31 mouse cellular contexts compared by ENCODE assay signal in genomic region chr17:93986932-93987331, GRCm38 (mm10).
DNase-seq lines count a peak whose midpoint lies in the region; ATAC-seq lines count a peak whose summit lies in the region.
"Had no signal": no experiment of that assay in that cellular context is flagged by ENCODE, and none has a peak within 500 bp of the region (broad histone marks: within the 10 kb centered on the region; RNA-seq: fewer than 3 reads in every experiment).

No protein-coding gene starts in this region.

- 0 out of 2 replicates have a peak, but pooled peaks have one; percentile 4 for ATAC-seq in kidney, embryonic 15.5 days (replicated peaks; ENCODE audit: low FRiP score)
- peak; percentile 59; the same call in 1 of the 2 replicates for ATAC-seq in midbrain, embryonic 12.5 days (ENCODE audit: low FRiP score, low read depth)
- ATAC-seq in midbrain, embryonic 15.5 days (replicated peaks): no peak
- 0 out of 2 replicates have a peak, but pooled peaks have one; percentile 14 for ATAC-seq in midbrain, embryonic 14.5 days (ENCODE audit: low FRiP score, low TSS enrichment)
- ATAC-seq: forebrain, embryonic 13.5 days; inflammation-experienced regulatory T-cells, adult 6 months; liver, embryonic 12.5 days had no signal

- no peak overlapping the region for H3K27ac ChIP-seq in kidney, embryonic 15.5 days
- H3K27ac ChIP-seq in midbrain, embryonic 12.5 days (replicated peaks): no peak overlapping the region
- no peak overlapping the region for H3K27ac ChIP-seq in midbrain, embryonic 15.5 days
- H3K27ac ChIP-seq in midbrain, embryonic 14.5 days (replicated peaks; ENCODE audit: low read depth, low read length): no peak overlapping the region
- H3K27ac ChIP-seq: embryonic facial prominence, embryonic 13.5 days; forebrain, embryonic 13.5 days; gastrocnemius, adult 2 months; hindbrain, embryonic 10.5 days; hindbrain, embryonic 15.5 days; layer of hippocampus, adult 2 months; left cerebral cortex, adult 2 months; limb, embryonic 12.5 days; liver, embryonic 12.5 days; neural tube, embryonic 12.5 days had no signal

- no peaks in the 10 kb centered on the region for H3K9me3 ChIP-seq in kidney, embryonic 15.5 days (replicated peaks)
- H3K9me3 ChIP-seq in midbrain, embryonic 12.5 days: no peaks in the 10 kb centered on the region
- H3K9me3 ChIP-seq in midbrain, embryonic 15.5 days: no peaks in the 10 kb centered on the region
- H3K9me3 ChIP-seq in midbrain, embryonic 14.5 days (ENCODE audit: control insufficient read depth, low read length): no peaks in the 10 kb centered on the region
- H3K9me3 ChIP-seq: embryonic facial prominence, embryonic 13.5 days; forebrain, embryonic 13.5 days; hindbrain, embryonic 10.5 days; hindbrain, embryonic 15.5 days; limb, embryonic 12.5 days; liver, embryonic 12.5 days; neural tube, embryonic 12.5 days had no signal

- no peaks in the 10 kb centered on the region for H3K36me3 ChIP-seq in kidney, embryonic 15.5 days
- H3K36me3 ChIP-seq in midbrain, embryonic 12.5 days: no peaks in the 10 kb centered on the region
- no peaks in the 10 kb centered on the region for H3K36me3 ChIP-seq in midbrain, embryonic 15.5 days (replicated peaks)
- H3K36me3 ChIP-seq in midbrain, embryonic 14.5 days (ENCODE audit: control insufficient read depth, insufficient read depth, low read length): no peaks in the 10 kb centered on the region
- H3K36me3 ChIP-seq: embryonic facial prominence, embryonic 13.5 days; hindbrain, embryonic 10.5 days; hindbrain, embryonic 15.5 days; limb, embryonic 12.5 days; liver, embryonic 12.5 days; neural tube, embryonic 12.5 days had no signal

- no peak for DNase-seq in kidney, postnatal 4 days
- no peak for DNase-seq in midbrain, embryonic 14.5 days
- DNase-seq in urinary bladder, postnatal 4 days (ENCODE audit: low spot score in 2 of 2): no peak
- DNase-seq: adrenal gland, postnatal 25 days; B cell, adult 2 months; cerebellum, adult 11-12 months; cerebellum, adult 9-11 months; gastrocnemius, adult 2 months; heart, postnatal 14 days; kidney, adult 11 months; kidney, postnatal 25 days; lung, adult 2 months; lung, postnatal 14 days; right cerebral cortex, adult 18-20 months; thymus, adult 2 months; thymus, postnatal 4 days had no signal

- H3K27me3 ChIP-seq in kidney, embryonic 15.5 days: no peaks in the 10 kb centered on the region
- no peaks in the 10 kb centered on the region for H3K27me3 ChIP-seq in midbrain, embryonic 12.5 days
- H3K27me3 ChIP-seq in midbrain, embryonic 15.5 days (replicated peaks): no peaks in the 10 kb centered on the region
- H3K27me3 ChIP-seq in midbrain, embryonic 14.5 days (ENCODE audit: control insufficient read depth, insufficient read depth, low read length): no peaks in the 10 kb centered on the region
- H3K27me3 ChIP-seq: embryonic facial prominence, embryonic 13.5 days; forebrain, embryonic 13.5 days; hindbrain, embryonic 15.5 days; limb, embryonic 12.5 days; liver, embryonic 12.5 days; neural tube, embryonic 12.5 days had no signal

- WGBS in kidney, embryonic 15.5 days: 98% methylated on average over 2 of the region's 2 CpGs
- 81% methylated on average over 2 of the region's 2 CpGs for WGBS in midbrain, embryonic 12.5 days
- WGBS in midbrain, embryonic 15.5 days: 87% methylated on average over 2 of the region's 2 CpGs
- 88% methylated on average over 2 of the region's 2 CpGs for WGBS in midbrain, embryonic 14.5 days

- no peak overlapping the region for H3K4me3 ChIP-seq in kidney, embryonic 15.5 days (replicated peaks)
- no peak overlapping the region for H3K4me3 ChIP-seq in midbrain, embryonic 12.5 days
- H3K4me3 ChIP-seq in midbrain, embryonic 15.5 days: no peak overlapping the region
- no peak overlapping the region for H3K4me3 ChIP-seq in midbrain, embryonic 14.5 days (replicated peaks; ENCODE audit: low read depth, low read length)
- H3K4me3 ChIP-seq: embryonic facial prominence, embryonic 13.5 days; erythroblast, embryonic 14.5 days; forebrain, embryonic 13.5 days; gastrocnemius, adult 2 months; hindbrain, embryonic 10.5 days; hindbrain, embryonic 15.5 days; layer of hippocampus, adult 2 months; left cerebral cortex, adult 2 months; limb, embryonic 12.5 days; liver, embryonic 12.5 days; myocyte; neural tube, embryonic 12.5 days had no signal

- H3K9ac ChIP-seq in kidney, embryonic 15.5 days: no peak overlapping the region
- H3K9ac ChIP-seq in midbrain, embryonic 12.5 days (replicated peaks): no peak overlapping the region
- no peak overlapping the region for H3K9ac ChIP-seq in midbrain, embryonic 15.5 days
- no peak overlapping the region for H3K9ac ChIP-seq in midbrain, embryonic 14.5 days (replicated peaks; ENCODE audit: low read length)
- H3K9ac ChIP-seq: embryonic facial prominence, embryonic 13.5 days; forebrain, embryonic 13.5 days; hindbrain, embryonic 15.5 days; limb, embryonic 12.5 days; liver, embryonic 12.5 days; neural tube, embryonic 12.5 days had no signal

- no peak overlapping the region for H3K4me2 ChIP-seq in kidney, embryonic 15.5 days
- H3K4me2 ChIP-seq in midbrain, embryonic 12.5 days (replicated peaks): no peak overlapping the region
- H3K4me2 ChIP-seq in midbrain, embryonic 15.5 days: no peak overlapping the region
- H3K4me2 ChIP-seq in midbrain, embryonic 14.5 days (ENCODE audit: low read length): no peak overlapping the region
- H3K4me2 ChIP-seq: embryonic facial prominence, embryonic 13.5 days; forebrain, embryonic 13.5 days; hindbrain, embryonic 15.5 days; limb, embryonic 12.5 days; liver, embryonic 12.5 days; neural tube, embryonic 12.5 days had no signal

- no peaks in the 10 kb centered on the region for H3K4me1 ChIP-seq in kidney, embryonic 15.5 days
- no peaks in the 10 kb centered on the region for H3K4me1 ChIP-seq in midbrain, embryonic 12.5 days
- H3K4me1 ChIP-seq in midbrain, embryonic 15.5 days: no peaks in the 10 kb centered on the region
- H3K4me1 ChIP-seq in midbrain, embryonic 14.5 days (ENCODE audit: control insufficient read depth, insufficient read depth, low read length): no peaks in the 10 kb centered on the region
- H3K4me1 ChIP-seq: embryonic facial prominence, embryonic 13.5 days; forebrain, embryonic 13.5 days; hindbrain, embryonic 10.5 days; hindbrain, embryonic 15.5 days; limb, embryonic 12.5 days; liver, embryonic 12.5 days; neural tube, embryonic 12.5 days had no signal
